Mouse (Mus musculus) urinary bladder, postnatal 10 days (tissue): ENCODE data around the gene Pi4kb.

ENCODE experiments used
- DNase-seq: peaks from one replicate; pipeline ENCODE4 v3.0.0; 2022; ENCODE audit warnings: low spot score

Gene Pi4kb

DNA sequence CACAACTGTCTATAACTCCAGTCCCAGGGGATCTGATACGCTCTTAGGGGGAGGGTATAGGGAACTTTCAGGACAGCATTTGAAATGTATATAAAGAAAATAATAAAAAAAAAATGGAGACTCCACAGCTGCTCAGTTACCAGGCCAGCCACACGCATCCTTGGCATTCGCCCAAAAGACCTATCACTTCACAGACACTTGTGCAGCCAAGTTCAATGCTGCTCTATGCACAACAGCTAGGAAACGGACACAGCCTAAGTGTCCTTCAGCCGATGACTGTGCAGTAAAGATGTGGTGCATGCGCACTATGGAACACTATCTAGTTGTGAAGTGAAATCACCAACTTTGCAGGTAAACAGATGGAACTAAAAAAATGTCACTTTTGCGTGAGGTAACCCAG, 81.7 kb downstream of the Pi4kb start:
- no peak for DNase-seq
